Mouse (Mus musculus): Measurements from ENCODE around the gene Usp22. TPM values are rescaled to one million over a fixed set of nuclear protein-coding genes. Genes with fewer than 3 reads are reported as not detected.
"Not testable (repeated sequence)": the region's sequence is repeated elsewhere in the genome, so short reads cannot be mapped to it uniquely, and the experiment has no call there.

Gene Usp22
- 10 to 100 TPM; 11.3 to 13.1 TPM for polyA plus RNA-seq (2017; shearing (Covaris generic))

- peak; percentile 90 for ATAC-seq
Measured at GRCm38 (mm10) chr11:61174821-61175658, at the start of gene Usp22. Gene Usp22 (minus strand): TSS chr11:61175055.

GRCm38 (mm10) chr11:61224234-61224744, 49.4 kb upstream of the Usp22 start:
- ATAC-seq: no peak

GRCm38 (mm10) chr11:61222971-61223745, 48.3 kb upstream of the Usp22 start:
- ATAC-seq: no peak

- no peak for ATAC-seq
Measured at GRCm38 (mm10) chr11:61222007-61222406, 47.2 kb upstream of the Usp22 start.

GRCm38 (mm10) chr11:61220156-61220881, 45.5 kb upstream of the Usp22 start:
- ATAC-seq: no peak

- ATAC-seq: no peak
Measured at GRCm38 (mm10) chr11:61215936-61216335, 41.1 kb upstream of the Usp22 start.

- ATAC-seq: no peak
Measured at GRCm38 (mm10) chr11:61212102-61212501, 37.2 kb upstream of the Usp22 start.

- ATAC-seq: no peak
Measured at GRCm38 (mm10) chr11:61208316-61208715, 33.5 kb upstream of the Usp22 start.

- ATAC-seq: no peak
Measured at GRCm38 (mm10) chr11:61207487-61208246, 32.8 kb upstream of the Usp22 start, which contains the start of gene Aldh3a1. Gene Aldh3a1 (plus strand): TSS chr11:61207537.

- no peak for ATAC-seq
Measured at GRCm38 (mm10) chr11:61206136-61206535, 31.3 kb upstream of the Usp22 start.

- no peak for ATAC-seq
Measured at GRCm38 (mm10) chr11:61205167-61205950, 30.5 kb upstream of the Usp22 start.

GRCm38 (mm10) chr11:61202810-61203209, 28.0 kb upstream of the Usp22 start:
- no peak for ATAC-seq

- ATAC-seq: no peak
Measured at GRCm38 (mm10) chr11:61202186-61202585, 27.3 kb upstream of the Usp22 start.

GRCm38 (mm10) chr11:61199620-61200362, 24.9 kb upstream of the Usp22 start:
- ATAC-seq: no peak

GRCm38 (mm10) chr11:61197935-61198334, 23.1 kb upstream of the Usp22 start:
- ATAC-seq: no peak

- no peak for ATAC-seq
Measured at GRCm38 (mm10) chr11:61196616-61197353, 21.9 kb upstream of the Usp22 start.

- ATAC-seq: peak; percentile 66
Measured at GRCm38 (mm10) chr11:61193392-61193791, 18.5 kb upstream of the Usp22 start.

- no peak for ATAC-seq
Measured at GRCm38 (mm10) chr11:61192779-61193178, 17.9 kb upstream of the Usp22 start.

GRCm38 (mm10) chr11:61192123-61192522, 17.3 kb upstream of the Usp22 start:
- not testable (repeated sequence) for ATAC-seq

- no peak for ATAC-seq
Measured at GRCm38 (mm10) chr11:61190776-61191175, 15.9 kb upstream of the Usp22 start.
